Mouse (Mus musculus) G1E-ER4 (cell line): ENCODE data around the gene Usp17lc. TPM values are rescaled to one million over a fixed set of nuclear protein-coding genes. Genes with fewer than 3 reads are reported as not detected.
"Not testable (repeated sequence)": the region's sequence is repeated elsewhere in the genome, so short reads cannot be mapped to it uniquely, and the experiment has no call there.

Experiments
- GATA1 ChIP-seq: IDR thresholded peaks from one replicate; pipeline ENCODE4 v1.8.0; 2012; ENCODE audit warnings: low read length, inconsistent platforms
- polyA plus RNA-seq: library from polyadenylated mRNA; stranded (reverse); fragments of >175 nt; gene quantifications from 2 replicates; pipeline ENCODE4 v1.2.3, GENCODE M21; 2012

Gene Usp17lc
- polyA plus RNA-seq: not detected in 2 replicates

GRCm38 (mm10) chr7:103414772-103415171 is at the start of gene Usp17lc:
Gene Usp17lc (plus strand): TSS chr7:103415072.
- not testable (repeated sequence) for TF ChIP-seq GATA1

GRCm38 (mm10) chr7:103386077-103386476 is 28.8 kb upstream of the Usp17lc start, which contains the start of gene Olfr603:
Gene Olfr603 (minus strand): TSS chr7:103386177.
- TF ChIP-seq GATA1: no peak

GRCm38 (mm10) chr7:103397758-103398157 is 17.1 kb upstream of the Usp17lc start:
- no peak for TF ChIP-seq GATA1

GRCm38 (mm10) chr7:103398981-103399380 is 15.9 kb upstream of the Usp17lc start:
- no peak for TF ChIP-seq GATA1

- no peak for TF ChIP-seq GATA1
Observed at GRCm38 (mm10) chr7:103445339-103445738, 30.5 kb downstream of the Usp17lc start, which contains the start of gene Olfr605. Gene Olfr605 (minus strand): TSS chr7:103445439.

- no peak for TF ChIP-seq GATA1
Observed at GRCm38 (mm10) chr7:103448746-103449145, 33.9 kb downstream of the Usp17lc start, which contains the start of gene Olfr606. Gene Olfr606 (plus strand): TSS chr7:103449046.

GRCm38 (mm10) chr7:103460590-103460989 is 45.7 kb downstream of the Usp17lc start:
- no peak for TF ChIP-seq GATA1

Other genes with a start within 250 kb of the Usp17lc start
- gene Olfr591, start 236.7 kb upstream of the Usp17lc start, polyA plus RNA-seq: not detected in 2 replicates
- not detected in 2 replicates for gene Olfr592, start 230.3 kb upstream of the Usp17lc start, polyA plus RNA-seq
- gene Olfr593, start 203.2 kb upstream of the Usp17lc start, polyA plus RNA-seq: not detected in 2 replicates
- gene Olfr594, start 198.1 kb upstream of the Usp17lc start, polyA plus RNA-seq: not detected in 2 replicates
- gene Usp17ld, start 162.6 kb upstream of the Usp17lc start, polyA plus RNA-seq: not detected in 2 replicates
- not detected in 2 replicates for gene Olfr596, start 109.4 kb upstream of the Usp17lc start, polyA plus RNA-seq
- not detected in 2 replicates for gene Olfr597, start 98.8 kb upstream of the Usp17lc start, polyA plus RNA-seq
- not detected in 2 replicates for gene Olfr598, start 91.5 kb upstream of the Usp17lc start, polyA plus RNA-seq
- not detected in 2 replicates for gene Olfr599, start 79.2 kb upstream of the Usp17lc start, polyA plus RNA-seq
- not detected in 2 replicates for gene Olfr600, start 65.4 kb upstream of the Usp17lc start, polyA plus RNA-seq
- gene Olfr601, start 52.4 kb upstream of the Usp17lc start, polyA plus RNA-seq: not detected in 2 replicates
- not detected in 2 replicates for gene Olfr603, start 28.9 kb upstream of the Usp17lc start, polyA plus RNA-seq
- gene Olfr605, start 30.4 kb downstream of the Usp17lc start, polyA plus RNA-seq: not detected in 2 replicates
- gene Olfr606, start 34.0 kb downstream of the Usp17lc start, polyA plus RNA-seq: not detected in 2 replicates
- not detected in 2 replicates for gene Olfr607, start 49.1 kb downstream of the Usp17lc start, polyA plus RNA-seq
- gene Olfr608, start 54.8 kb downstream of the Usp17lc start, polyA plus RNA-seq: not detected in 2 replicates
- not detected in 2 replicates for gene Olfr609, start 83.0 kb downstream of the Usp17lc start, polyA plus RNA-seq
- gene Olfr610, start 97.0 kb downstream of the Usp17lc start, polyA plus RNA-seq: not detected in 2 replicates
- gene Olfr611, start 105.8 kb downstream of the Usp17lc start, polyA plus RNA-seq: not detected in 2 replicates
- gene Olfr612, start 127.6 kb downstream of the Usp17lc start, polyA plus RNA-seq: not detected in 2 replicates
- not detected in 2 replicates for gene Olfr613, start 133.0 kb downstream of the Usp17lc start, polyA plus RNA-seq
- gene Olfr615, start 141.0 kb downstream of the Usp17lc start, polyA plus RNA-seq: not detected in 2 replicates
- gene Olfr616, start 154.1 kb downstream of the Usp17lc start, polyA plus RNA-seq: not detected in 2 replicates
- not detected in 2 replicates for gene Olfr617, start 158.0 kb downstream of the Usp17lc start, polyA plus RNA-seq
- gene Olfr618, start 175.0 kb downstream of the Usp17lc start, polyA plus RNA-seq: not detected in 2 replicates
- gene Olfr619, start 185.5 kb downstream of the Usp17lc start, polyA plus RNA-seq: not detected in 2 replicates
- gene Olfr620, start 197.5 kb downstream of the Usp17lc start, polyA plus RNA-seq: not detected in 2 replicates
- gene Olfr622, start 227.6 kb downstream of the Usp17lc start, polyA plus RNA-seq: not detected in 2 replicates
- gene Olfr623, start 248.6 kb downstream of the Usp17lc start, polyA plus RNA-seq: not detected in 2 replicates